Mouse (Mus musculus) embryonic facial prominence, embryonic 13.5 days (tissue): ENCODE measurements around the gene Rps11. TPM values are rescaled to one million over a fixed set of nuclear protein-coding genes. Genes with fewer than 3 reads are reported as not detected.
"Not testable (repeated sequence)": the region's sequence is repeated elsewhere in the genome, so short reads cannot be mapped to it uniquely, and the experiment has no call there.

Experiments
- ATAC-seq: fragments of 200-750 bp; cut with Nextera tagmentation; 2 replicates; pipeline ENCODE4 v1.8.0; 2017; ENCODE audit warnings: low read depth; ENCODE audit not compliant: insufficient number of reproducible peaks, insufficient read depth, low FRiP score, low TSS enrichment
- H3K27ac ChIP-seq: fragments of 300-500 bp; sonication (generic); 2 replicates; pipeline ENCODE4 v1.5.1; 2015; ENCODE audit warnings: moderate library complexity, mild to moderate bottlenecking, inconsistent platforms
- H3K27me3 ChIP-seq: fragments of 300-500 bp; sonication (generic); 2 replicates; pipeline ENCODE4 v1.6.1; 2015; ENCODE audit warnings: mild to moderate bottlenecking, inconsistent platforms
- H3K36me3 ChIP-seq: fragments of 300-500 bp; sonication (generic); 2 replicates; pipeline ENCODE4 v1.6.1; 2015; ENCODE audit warnings: mild to moderate bottlenecking, inconsistent platforms
- H3K4me1 ChIP-seq: fragments of 300-500 bp; sonication (generic); 2 replicates; pipeline ENCODE4 v1.6.1; 2015; ENCODE audit warnings: inconsistent platforms
- H3K4me2 ChIP-seq: fragments of 300-500 bp; sonication (generic); 2 replicates; pipeline ENCODE4 v1.6.1; 2015; ENCODE audit warnings: moderate library complexity, mild to moderate bottlenecking, inconsistent platforms
- H3K4me3 ChIP-seq: fragments of 300-500 bp; sonication (generic); 2 replicates; pipeline ENCODE4 v1.5.1; 2015; ENCODE audit warnings: mild to moderate bottlenecking, inconsistent platforms
- H3K9ac ChIP-seq: fragments of 300-500 bp; sonication (generic); 2 replicates; pipeline ENCODE4 v1.6.1; 2015; ENCODE audit warnings: mild to moderate bottlenecking, inconsistent platforms
- H3K9me3 ChIP-seq: fragments of 300-500 bp; sonication (generic); 2 replicates; pipeline ENCODE4 v1.6.1; 2016; ENCODE audit warnings: inconsistent platforms
- WGBS: fragments of 180-500 bp; shearing (Covaris S2); methylation state at CpG from one replicate; pipeline ENCODE4 v1.1.7; 2015; ENCODE audit warnings: mixed read lengths; 5-methylcytosine and 5-hydroxymethylcytosine counted together
- polyA plus RNA-seq: library from polyadenylated mRNA; unstranded; fragments of >200 nt; fragmentation: Nextera tagmentation; extraction: Ambion mirVana; gene quantifications from 2 replicates; pipeline ENCODE4 v1.2.1, GENCODE M21; 2015

Rps11 gene
- polyA plus RNA-seq, 1 experiment from 2014 or later: 1,760 TPM

DNA sequence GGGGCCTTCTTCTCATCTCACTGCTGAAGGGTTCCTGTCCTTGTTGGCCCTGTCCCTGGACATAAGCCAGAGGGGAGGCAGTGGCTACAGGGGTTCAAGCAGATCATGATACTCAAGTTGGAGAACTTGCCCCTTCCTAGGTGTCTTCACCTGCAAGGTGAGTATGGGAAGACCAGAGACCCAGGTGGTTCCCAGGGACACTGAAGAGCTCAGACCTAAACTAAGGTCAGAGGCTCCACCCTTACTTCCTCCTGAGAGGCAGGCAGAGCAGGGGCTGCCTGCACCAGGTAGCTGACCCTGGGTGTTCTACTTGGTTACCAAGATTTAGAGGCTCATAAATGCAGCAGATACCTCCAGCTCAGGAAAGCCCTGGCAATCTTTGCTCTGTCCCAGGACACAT, 2.3 kb downstream of the Rps11 start:
- no peaks in the 10 kb centered on the region for H3K27me3 ChIP-seq
- no peaks in the 10 kb centered on the region for H3K9me3 ChIP-seq
- ATAC-seq: no peak
- peaks cover 45% of the 10 kb centered on the region for H3K4me1 ChIP-seq
- H3K9ac ChIP-seq: peak overlapping the region; percentile 99
- H3K4me2 ChIP-seq: peak overlapping the region; percentile 21
- peaks cover 69% of the 10 kb centered on the region for H3K36me3 ChIP-seq
- peak overlapping the region; percentile 3; the same call in 1 of the 2 replicates for H3K27ac ChIP-seq
- H3K4me3 ChIP-seq: peak overlapping the region; percentile 7; the same call in 1 of the 2 replicates

DNA sequence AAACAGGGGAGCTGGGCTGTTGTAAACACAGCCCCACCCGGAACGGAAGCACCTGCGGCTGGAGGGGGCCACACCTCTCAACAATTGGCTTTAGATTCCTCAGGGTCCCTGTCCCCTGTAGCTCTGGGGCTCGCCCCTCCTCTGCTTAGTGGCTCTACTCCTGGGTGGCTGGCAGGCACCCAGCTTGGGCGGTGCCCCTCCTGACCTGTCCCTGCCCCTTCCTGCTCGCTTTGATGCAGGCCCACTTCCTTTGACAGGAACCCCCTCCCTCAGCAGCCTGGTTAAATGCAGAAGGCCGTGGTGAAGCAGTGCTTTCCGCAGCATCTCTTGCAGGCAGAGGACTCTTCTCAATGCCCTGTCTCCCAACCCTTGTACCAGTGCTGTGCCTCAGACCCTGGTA, 2.8 kb downstream of the Rps11 start:
- Histone ChIP-seq H3K27ac (0 out of 2 replicates have a peak overlapping the region, but pooled peaks have one; percentile 11), H3K4me1 (peaks cover 40% of the 10 kb centered on the region), H3K4me2 (peak overlapping the region; percentile 21), H3K9me3 (no peaks in the 10 kb centered on the region), H3K27me3 (no peaks in the 10 kb centered on the region), H3K4me3 (peak overlapping the region; percentile 6; the same call in 1 of the 2 replicates), H3K36me3 (peaks cover 63% of the 10 kb centered on the region), H3K9ac (peak overlapping the region; percentile 99)
- ATAC-seq: no peak
- WGBS: 65% methylated on average over 8 of the region's 8 CpGs

DNA sequence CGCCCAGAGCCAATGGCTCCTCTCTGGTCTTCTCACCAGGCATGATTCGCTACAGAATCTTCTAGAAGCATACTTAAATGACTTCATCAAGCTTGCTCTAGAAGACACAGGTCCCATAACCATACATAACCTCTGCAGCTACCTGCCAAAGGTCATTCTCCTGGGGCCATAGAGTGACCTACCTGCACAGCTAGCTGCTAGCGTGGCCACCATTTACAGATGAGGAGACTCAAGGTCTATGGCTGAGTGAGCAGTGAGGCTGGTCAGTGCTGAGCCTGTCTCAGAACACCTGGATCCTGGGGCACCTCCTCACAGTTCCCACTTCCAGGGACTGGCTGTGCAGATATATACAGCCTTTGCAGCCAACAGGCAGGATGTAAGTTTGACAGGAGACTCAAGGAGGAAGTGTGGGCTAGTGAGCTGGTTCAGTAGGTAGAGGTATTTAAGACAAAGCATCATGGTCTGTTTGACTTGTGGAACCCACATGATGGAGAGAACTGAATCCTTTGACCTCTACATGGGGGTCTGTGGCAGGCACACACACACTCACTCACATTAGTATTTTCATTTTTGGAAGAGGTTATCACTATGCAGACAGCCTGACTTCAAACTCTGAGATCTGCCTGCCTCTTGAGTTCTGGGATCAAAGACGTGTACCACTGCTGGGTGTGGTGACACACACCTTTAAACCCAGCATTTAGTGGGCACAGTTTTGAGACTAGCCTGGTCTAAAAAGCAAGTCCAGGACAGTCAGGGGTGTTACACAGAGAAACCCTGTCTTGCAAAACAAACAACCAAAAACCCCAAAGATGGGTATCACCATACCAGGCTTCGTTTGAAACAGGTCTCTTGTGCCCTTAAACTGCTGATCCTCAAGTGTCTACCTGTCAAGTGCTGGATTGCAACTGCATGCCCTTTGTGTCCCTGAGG, 4.2 kb downstream of the Rps11 start:
- H3K9me3 ChIP-seq: no peaks in the 10 kb centered on the region
- H3K27ac ChIP-seq: peak overlapping the region; percentile 22; the same call in 1 of the 2 replicates
- WGBS: 82% methylated on average over 5 of the region's 5 CpGs
- no peaks in the 10 kb centered on the region for H3K27me3 ChIP-seq
- ATAC-seq: no peak
- no peak overlapping the region for H3K4me2 ChIP-seq
- no peak overlapping the region for H3K9ac ChIP-seq
- H3K36me3 ChIP-seq: peaks cover 50% of the 10 kb centered on the region
- H3K4me3 ChIP-seq: no peak overlapping the region
- H3K4me1 ChIP-seq: peaks cover 26% of the 10 kb centered on the region

DNA sequence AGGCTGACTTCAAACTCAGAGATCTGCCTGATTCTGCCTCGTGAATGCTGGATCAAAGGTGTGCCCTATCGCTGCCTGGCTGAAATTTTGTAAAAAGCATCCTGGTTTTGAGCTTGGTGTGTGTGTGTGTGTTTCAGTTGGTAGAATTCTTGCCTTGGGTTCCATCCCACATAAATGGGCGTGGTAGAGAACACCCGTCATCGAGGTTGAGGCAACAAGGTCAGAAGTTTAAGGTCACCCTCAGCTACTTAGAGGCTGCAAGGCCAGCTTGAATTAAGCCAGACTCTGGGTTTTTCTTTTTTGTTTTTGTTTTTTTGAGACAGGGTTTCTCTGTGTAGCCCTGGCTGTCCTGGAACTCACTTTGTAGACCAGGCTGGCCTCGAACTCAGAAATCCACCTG, 5.9 kb downstream of the Rps11 start:
- WGBS: 89% methylated on average over 6 of the region's 6 CpGs
- H3K9me3 ChIP-seq: no peaks in the 10 kb centered on the region
- peaks cover 48% of the 10 kb centered on the region for H3K36me3 ChIP-seq
- H3K4me1 ChIP-seq: peaks cover 22% of the 10 kb centered on the region
- no peaks in the 10 kb centered on the region for H3K27me3 ChIP-seq
- H3K27ac ChIP-seq: no peak overlapping the region; the same call in 1 of the 2 replicates
- no peak overlapping the region for H3K4me3 ChIP-seq
- H3K9ac ChIP-seq: no peak overlapping the region
- ATAC-seq: no peak
- no peak overlapping the region for H3K4me2 ChIP-seq

DNA sequence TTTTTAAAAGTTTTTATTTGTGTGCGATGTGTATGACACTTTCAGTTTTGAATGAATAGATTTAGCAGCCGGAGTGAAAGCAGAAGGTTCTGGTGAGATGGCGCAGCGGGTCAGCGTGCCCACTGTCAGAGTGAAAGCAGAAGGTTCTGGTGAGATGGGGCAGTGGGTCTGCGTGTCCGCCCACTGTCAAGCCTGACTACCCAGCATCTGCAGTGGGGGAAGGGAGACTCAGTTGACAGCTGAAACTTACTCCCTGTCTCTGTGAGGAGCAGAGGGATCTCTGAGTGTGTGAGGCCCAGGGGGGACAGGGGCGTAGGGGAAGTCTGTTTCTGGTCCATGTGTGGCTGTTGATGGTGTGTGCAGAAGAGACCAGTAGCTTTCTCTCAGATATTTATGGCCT, 6.7 kb downstream of the Rps11 start:
- H3K9ac ChIP-seq: peak overlapping the region; percentile 36; the same call in 1 of the 2 replicates
- WGBS: 79% methylated on average over 8 of the region's 8 CpGs
- H3K4me2 ChIP-seq: no peak overlapping the region
- no peak overlapping the region for H3K4me3 ChIP-seq
- H3K4me1 ChIP-seq: peaks cover 14% of the 10 kb centered on the region
- H3K27me3 ChIP-seq: no peaks in the 10 kb centered on the region
- H3K36me3 ChIP-seq: peaks cover 41% of the 10 kb centered on the region
- H3K27ac ChIP-seq: peak overlapping the region; percentile 44
- H3K9me3 ChIP-seq: no peaks in the 10 kb centered on the region
- ATAC-seq: no peak

DNA sequence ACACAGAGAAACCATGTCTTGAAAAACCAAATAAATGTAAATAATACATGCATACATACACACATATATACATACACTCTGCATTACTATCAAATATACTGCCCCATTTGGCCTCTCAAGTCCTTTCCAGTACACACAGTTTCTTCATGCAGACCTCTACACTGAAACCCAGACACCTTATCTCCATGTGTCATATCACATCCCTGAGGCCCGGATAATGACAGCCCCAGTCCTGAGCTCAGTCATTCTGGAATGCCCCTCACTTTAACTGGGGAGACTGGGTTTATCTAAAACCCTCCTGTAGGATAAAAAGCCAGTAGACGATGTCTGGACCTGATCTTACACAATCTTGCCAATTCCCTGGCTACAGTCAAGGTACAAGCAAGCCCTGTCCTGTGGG, 10.8 kb downstream of the Rps11 start:
- H3K4me1 ChIP-seq: no peaks in the 10 kb centered on the region
- no peak overlapping the region for H3K4me2 ChIP-seq
- 73% methylated on average over 2 of the region's 2 CpGs for WGBS
- no peak for ATAC-seq
- H3K36me3 ChIP-seq: 0 out of 2 replicates have a peak, but pooled peaks cover 3% of the 10 kb centered on the region
- H3K4me3 ChIP-seq: no peak overlapping the region
- H3K9ac ChIP-seq: no peak overlapping the region
- no peaks in the 10 kb centered on the region for H3K27me3 ChIP-seq
- H3K27ac ChIP-seq: no peak overlapping the region
- no peaks in the 10 kb centered on the region for H3K9me3 ChIP-seq

DNA sequence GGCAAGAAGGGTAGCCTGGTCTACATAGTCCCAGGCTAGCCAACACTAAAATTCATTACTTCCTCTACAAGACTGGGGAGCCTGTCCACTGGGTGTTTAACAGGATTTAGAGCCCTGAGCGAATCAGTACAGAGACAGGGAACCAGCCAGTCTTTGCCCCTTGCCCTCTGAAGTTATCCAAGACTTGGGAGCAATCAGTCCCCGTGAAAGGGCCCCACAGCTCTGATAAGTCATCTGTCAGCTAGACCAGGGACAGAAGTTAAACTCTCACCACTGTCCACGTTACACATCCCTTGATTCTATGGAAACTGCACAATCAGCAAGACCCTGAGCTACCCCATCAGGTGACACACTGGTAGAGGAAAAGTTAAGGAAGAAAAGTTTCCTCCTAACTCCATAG, 11.7 kb downstream of the Rps11 start:
- no peaks in the 10 kb centered on the region for H3K9me3 ChIP-seq
- no peak overlapping the region for H3K27ac ChIP-seq
- H3K4me3 ChIP-seq: no peak overlapping the region
- no peak overlapping the region for H3K4me2 ChIP-seq
- no peaks in the 10 kb centered on the region for H3K36me3 ChIP-seq
- H3K9ac ChIP-seq: no peak overlapping the region
- no peaks in the 10 kb centered on the region for H3K4me1 ChIP-seq
- no peaks in the 10 kb centered on the region for H3K27me3 ChIP-seq
- WGBS: 73% methylated on average over 3 of the region's 3 CpGs
- no peak for ATAC-seq

DNA sequence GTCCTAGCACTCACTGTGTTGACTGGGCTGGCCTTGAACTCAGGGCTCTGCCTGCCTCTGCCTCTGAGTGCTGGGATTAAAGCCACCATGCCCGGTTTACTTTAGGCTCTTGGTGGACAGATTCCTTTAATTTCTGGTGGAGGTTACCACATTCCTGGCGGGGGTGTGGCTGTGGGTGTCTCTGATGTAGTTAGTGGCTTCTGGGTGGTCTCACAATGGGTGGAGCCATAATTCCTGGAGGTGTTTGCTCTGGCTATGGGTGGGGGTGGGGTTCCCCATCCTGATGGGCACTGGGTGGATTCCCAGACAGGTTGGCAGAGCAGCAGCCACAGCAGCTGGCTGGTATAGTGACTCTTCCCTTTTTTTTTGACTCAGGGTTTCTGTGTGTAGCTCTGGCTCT, 12.3 kb downstream of the Rps11 start:
- H3K9me3 ChIP-seq: no peaks in the 10 kb centered on the region
- ATAC-seq: no peak
- H3K27ac ChIP-seq: no peak overlapping the region
- 67% methylated on average over 2 of the region's 2 CpGs for WGBS
- no peak overlapping the region for H3K4me2 ChIP-seq
- H3K4me1 ChIP-seq: no peaks in the 10 kb centered on the region
- no peak overlapping the region for H3K4me3 ChIP-seq
- H3K27me3 ChIP-seq: no peaks in the 10 kb centered on the region
- H3K9ac ChIP-seq: no peak overlapping the region
- no peaks in the 10 kb centered on the region for H3K36me3 ChIP-seq

DNA sequence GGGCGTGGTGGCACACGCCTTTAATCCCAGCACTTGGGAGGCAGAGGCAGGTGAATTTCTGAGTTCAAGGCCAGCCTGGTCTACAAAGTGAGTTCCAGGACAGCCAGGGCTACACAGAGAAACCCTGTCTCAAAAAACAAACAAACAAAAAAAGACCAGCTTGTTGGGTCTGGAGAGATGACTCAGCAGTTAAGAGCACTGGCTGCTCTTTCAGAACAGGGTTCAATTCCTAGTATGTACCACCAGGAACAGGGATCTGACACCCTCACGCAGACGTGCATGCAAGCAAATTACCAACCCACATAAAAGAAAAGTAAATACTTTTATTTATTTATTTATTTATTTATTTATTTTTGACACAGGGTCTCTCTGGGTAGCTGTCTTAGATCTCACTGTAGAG, 14.2 kb downstream of the Rps11 start:
- H3K9me3 ChIP-seq, H3K27me3 ChIP-seq, H3K4me1 ChIP-seq, H3K9ac ChIP-seq, H3K36me3 ChIP-seq, H3K27ac ChIP-seq, ATAC-seq, H3K4me3 ChIP-seq, H3K4me2 ChIP-seq: not testable (repeated sequence)
- 92% methylated on average over 4 of the region's 4 CpGs for WGBS

DNA sequence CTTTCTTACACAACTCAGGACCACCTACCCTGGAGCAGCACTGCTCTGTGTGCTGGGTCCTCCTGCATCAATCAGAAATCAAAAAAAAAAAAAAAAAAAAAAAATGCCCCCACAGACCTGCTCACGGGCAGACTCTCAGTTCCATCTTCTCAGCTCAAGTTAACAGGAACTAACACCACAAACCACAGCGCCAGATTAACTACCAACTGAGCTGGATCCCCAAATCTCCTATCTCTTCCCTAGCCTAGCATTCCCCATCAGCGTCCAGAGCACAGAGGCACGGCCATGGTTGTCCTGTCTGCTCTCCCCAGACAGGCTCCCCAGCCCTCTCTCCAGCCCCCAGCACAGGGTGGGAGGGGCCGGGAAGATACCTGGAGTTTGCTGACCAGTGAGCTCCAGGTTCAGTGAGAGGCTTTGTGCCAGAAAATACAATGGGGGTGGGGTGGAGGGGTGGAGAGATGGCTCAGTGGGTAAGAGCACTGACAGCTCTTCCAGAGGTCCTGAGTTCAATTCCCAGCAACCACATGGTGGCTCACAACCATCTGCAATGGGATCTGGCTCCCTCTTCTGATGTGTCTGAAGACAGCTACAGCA, 17.1 kb downstream of the Rps11 start:
- Histone ChIP-seq H3K27me3 (no peaks in the 10 kb centered on the region), H3K4me2 (no peak overlapping the region), H3K4me1 (peaks cover 30% of the 10 kb centered on the region), H3K27ac (no peak overlapping the region), H3K9ac (no peak overlapping the region), H3K4me3 (no peak overlapping the region), H3K36me3 (no peaks in the 10 kb centered on the region), H3K9me3 (no peaks in the 10 kb centered on the region)
- no peak for ATAC-seq
- 58% methylated on average over 5 of the region's 5 CpGs for WGBS

DNA sequence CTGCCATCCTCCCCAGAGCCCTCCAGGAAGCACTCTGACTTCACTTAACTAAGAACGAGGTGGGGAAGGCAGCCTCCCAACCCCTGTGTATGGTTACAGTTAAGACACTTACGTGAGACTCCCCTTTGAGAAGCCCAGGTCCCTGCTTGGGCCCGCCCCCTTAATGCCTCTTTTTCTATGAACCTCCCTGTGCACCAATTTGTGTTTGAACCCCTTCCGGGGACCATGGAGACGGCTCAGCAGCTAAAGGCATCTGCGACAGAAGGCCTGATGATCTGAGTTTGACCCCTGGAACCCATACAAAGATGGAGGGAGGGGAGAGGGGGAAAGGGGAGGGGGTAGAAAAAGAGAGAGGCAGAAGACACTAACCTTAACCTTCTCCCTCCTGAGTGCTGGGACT, 17.8 kb downstream of the Rps11 start:
- Histone ChIP-seq H3K9me3 (no peaks in the 10 kb centered on the region), H3K9ac (no peak overlapping the region), H3K4me1 (peaks cover 36% of the 10 kb centered on the region), H3K4me3 (no peak overlapping the region), H3K4me2 (no peak overlapping the region), H3K36me3 (no peaks in the 10 kb centered on the region; the same call in 1 of the 2 replicates), H3K27ac (peak overlapping the region; percentile 60; the same call in 1 of the 2 replicates), H3K27me3 (no peaks in the 10 kb centered on the region)
- ATAC-seq: no peak
- 34% methylated on average over 6 of the region's 6 CpGs for WGBS

DNA sequence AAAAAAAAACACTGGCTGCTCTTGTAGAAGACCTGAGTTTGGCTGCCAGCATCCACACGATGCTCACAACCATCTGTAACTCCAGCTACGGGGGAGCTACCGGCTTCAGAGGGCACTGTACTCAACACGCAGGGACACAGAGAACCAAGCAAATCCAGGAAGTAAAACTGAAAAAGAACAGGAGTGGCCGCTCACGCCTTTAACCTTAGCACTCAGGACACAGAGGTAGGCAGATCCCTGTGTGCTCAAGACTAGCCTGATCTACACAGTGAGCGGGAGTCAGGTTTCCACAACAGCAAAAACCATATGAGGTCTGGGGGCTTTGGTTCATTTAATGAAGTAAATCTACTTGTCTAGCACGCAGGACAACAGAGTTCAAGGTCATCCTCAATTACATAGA, 18.7 kb downstream of the Rps11 start:
- Histone ChIP-seq H3K27ac (no peak overlapping the region), H3K9ac (no peak overlapping the region), H3K4me1 (peaks cover 36% of the 10 kb centered on the region), H3K36me3 (no peaks in the 10 kb centered on the region; the same call in 1 of the 2 replicates), H3K9me3 (no peaks in the 10 kb centered on the region), H3K4me2 (no peak overlapping the region), H3K4me3 (no peak overlapping the region), H3K27me3 (no peaks in the 10 kb centered on the region)
- ATAC-seq: no peak
- 76% methylated on average over 8 of the region's 8 CpGs for WGBS
